Mouse (Mus musculus) liver, embryonic 14.5 days (tissue): ENCODE measurements around the gene Lsamp. TPM values are rescaled to one million over a fixed set of nuclear protein-coding genes. Genes with fewer than 3 reads are reported as not detected.

Source experiments
- ATAC-seq: fragments of 200-750 bp; cut with Nextera tagmentation; 2 replicates; pipeline ENCODE4 v1.8.0; 2017; ENCODE audit warnings: moderate number of reproducible peaks, mild to moderate bottlenecking, moderate library complexity; ENCODE audit not compliant: insufficient read depth
- DNase-seq, 3 experiments: peaks; one replicate each; pipeline ENCODE4 v3.0.0-alpha.2; 2012 to 2013; ENCODE audit warnings: low read depth in 3 of 3, low spot score in 3 of 3
- H3K27ac ChIP-seq: fragments of 300-500 bp; sonication (generic); 2 replicates; pipeline ENCODE4 v1.5.1; 2014; ENCODE audit warnings: moderate library complexity, mild to moderate bottlenecking, control low read depth, inconsistent platforms
- H3K27me3 ChIP-seq: fragments of 300-500 bp; sonication (generic); 2 replicates; pipeline ENCODE4 v1.6.1; 2014; ENCODE audit warnings: mild to moderate bottlenecking, low read length, moderate library complexity; ENCODE audit not compliant: control insufficient read depth, insufficient read depth
- H3K36me3 ChIP-seq: fragments of 300-500 bp; sonication (generic); replicated peaks from 2 replicates; pipeline ENCODE4 v1.6.1; 2014; ENCODE audit warnings: low read depth; ENCODE audit not compliant: control insufficient read depth, insufficient read depth
- H3K4me1 ChIP-seq, 2 experiments: fragments of 200-500 bp in 1 of 2; fragments of 300-500 bp in 1 of 2; sonication (generic) in 1 of 2; replicated peaks; 2 replicates each; pipeline ENCODE4 v1.6.1; 2012 to 2014; ENCODE audit warnings: antibody characterized with exemption in 1 of 2, inconsistent platforms in 1 of 2, low read length in 1 of 2; ENCODE audit not compliant: control insufficient read depth in 2 of 2, insufficient read depth in 2 of 2
- H3K4me2 ChIP-seq: fragments of 300-500 bp; sonication (generic); 2 replicates; pipeline ENCODE4 v1.6.1; 2014; ENCODE audit warnings: low read depth, mild to moderate bottlenecking, control low read depth, moderate library complexity
- H3K4me3 ChIP-seq, 2 experiments: fragments of 200-500 bp in 1 of 2; fragments of 300-500 bp in 1 of 2; sonication (generic) in 1 of 2; 2 replicates each; pipeline ENCODE4 v1.5.1; 2012 to 2014; ENCODE audit warnings: low read depth in 2 of 2, low read length in 2 of 2, mild to moderate bottlenecking in 2 of 2, control low read depth in 1 of 2, inconsistent platforms in 1 of 2, moderate library complexity in 1 of 2; ENCODE audit not compliant: insufficient read depth in 1 of 2
- H3K9ac ChIP-seq: fragments of 300-500 bp; sonication (generic); replicated peaks from 2 replicates; pipeline ENCODE4 v1.6.1; 2014; ENCODE audit warnings: mild to moderate bottlenecking, control low read depth, moderate library complexity
- H3K9me3 ChIP-seq: fragments of 300-500 bp; sonication (generic); 2 replicates; pipeline ENCODE4 v1.6.1; 2016; ENCODE audit warnings: low read length, mixed read lengths; ENCODE audit not compliant: control insufficient read depth
- CTCF ChIP-seq: IDR thresholded peaks from 2 replicates; pipeline ENCODE4 v1.5.1; 2016; ENCODE audit warnings: antibody characterized with exemption, low read depth, control low read depth
- EP300 ChIP-seq: IDR thresholded peaks from 2 replicates; pipeline ENCODE4 v1.6.1; 2016; ENCODE audit warnings: antibody characterized with exemption, low read depth
- WGBS: fragments of 180-500 bp; shearing (Covaris S2); extraction: QIAGEN DNeasy Blood & Tissue Kit; methylation state at CpG from one replicate; pipeline ENCODE4 v1.1.7; 2014; ENCODE audit not compliant: insufficient replicate concordance; 5-methylcytosine and 5-hydroxymethylcytosine counted together
- polyA plus RNA-seq, 2 experiments: library from polyadenylated mRNA; depleted of rRNA in 1 of 2; stranded (reverse) in 1 of 2; unstranded in 1 of 2; fragments of >200 nt; fragmentation: Nextera tagmentation in 1 of 2; extraction: Ambion mirVana in 1 of 2; gene quantifications; 2 replicates each; pipeline versions ENCODE4 v1.2.1 to v1.2.3; 2012 to 2014

The Lsamp gene
- polyA plus RNA-seq, 2 experiments = 0.03 to 0.06 TPM

DNA sequence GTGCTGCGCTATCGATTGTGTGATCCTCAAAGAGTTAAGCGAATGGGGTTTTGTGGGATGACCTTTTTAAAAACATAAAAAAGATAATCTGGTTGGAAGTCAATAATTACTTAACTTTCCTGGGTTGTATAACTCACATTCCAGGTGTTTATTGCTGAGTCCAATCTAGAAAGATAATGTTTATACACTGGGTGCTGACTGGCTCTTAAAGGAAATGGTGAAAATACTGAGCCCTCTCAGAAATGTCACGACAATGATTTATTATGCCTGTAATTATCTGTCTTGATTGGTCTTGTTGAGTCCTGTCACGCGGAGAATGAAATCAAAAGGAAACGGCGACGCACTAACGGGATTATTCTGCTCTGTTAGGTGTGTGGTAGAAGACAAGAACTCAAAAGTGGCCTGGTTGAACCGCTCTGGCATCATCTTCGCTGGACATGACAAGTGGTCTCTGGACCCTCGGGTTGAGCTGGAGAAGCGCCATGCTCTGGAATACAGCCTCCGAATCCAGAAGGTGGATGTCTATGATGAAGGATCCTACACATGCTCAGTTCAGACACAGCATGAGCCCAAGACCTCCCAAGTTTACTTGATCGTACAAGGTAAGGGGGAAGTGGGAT is 1904.5 kb downstream of the Lsamp start:
- DNase-seq (no peak), ATAC-seq (no peak)
- no peak overlapping the region for H3K27ac ChIP-seq
- H3K9me3 ChIP-seq = no peaks in the 10 kb centered on the region
- no peaks in the 10 kb centered on the region for H3K4me1 ChIP-seq
- H3K27me3 ChIP-seq = no peaks in the 10 kb centered on the region
- no peak overlapping the region for H3K9ac ChIP-seq
- no peak overlapping the region for H3K4me2 ChIP-seq
- no peak overlapping the region for H3K4me3 ChIP-seq
- H3K36me3 ChIP-seq = no peaks in the 10 kb centered on the region
- TF ChIP-seq EP300 (no peak), CTCF (no peak)
- 75% methylated on average over 16 of the region's 16 CpGs for WGBS

- no peak overlapping the region for H3K4me3 ChIP-seq
- WGBS = 24% methylated on average over 2 of the region's 2 CpGs
These were observed 1916.6 kb downstream of the Lsamp start for GRCm38 (mm10) chr16:41900783-41901182.

DNA sequence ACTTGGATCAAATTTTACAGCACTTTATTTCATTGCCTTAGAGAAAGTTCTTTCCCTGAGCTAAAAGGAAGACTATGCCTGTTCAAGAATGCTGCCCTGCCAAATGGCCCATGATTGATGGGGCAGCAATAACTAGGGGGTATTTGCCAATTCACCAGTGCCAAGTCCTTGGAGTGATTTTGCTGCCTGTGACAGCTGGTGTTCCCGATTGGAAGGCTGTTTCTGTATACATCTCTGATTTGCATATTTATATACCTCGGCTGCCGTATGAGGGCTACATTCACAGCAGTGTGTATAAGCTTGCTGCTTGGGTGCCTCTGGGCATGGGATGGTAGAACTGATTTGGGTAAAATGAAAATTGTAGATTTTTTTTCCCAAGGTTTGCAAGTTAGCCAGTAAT is 1919.5 kb downstream of the Lsamp start:
- 46% methylated on average over 3 of the region's 3 CpGs for WGBS
- TF ChIP-seq CTCF (no peak), EP300 (no peak)
- Histone ChIP-seq H3K27me3 (no peaks in the 10 kb centered on the region), H3K9ac (no peak overlapping the region), H3K36me3 (no peaks in the 10 kb centered on the region), H3K9me3 (no peaks in the 10 kb centered on the region), H3K27ac (no peak overlapping the region), H3K4me2 (no peak overlapping the region), H3K4me1 (no peaks in the 10 kb centered on the region), H3K4me3 (no peak overlapping the region)
- DNase-seq (no peak), ATAC-seq (no peak)

More at GRCm38 (mm10) chr16:41900783-41901182, 1916.6 kb downstream of the Lsamp start:
- no peak for DNase-seq
- H3K4me2 ChIP-seq = no peak overlapping the region
- no peaks in the 10 kb centered on the region for H3K9me3 ChIP-seq
- no peaks in the 10 kb centered on the region for H3K4me1 ChIP-seq
- no peak overlapping the region for H3K9ac ChIP-seq
- no peak overlapping the region for H3K27ac ChIP-seq
- no peak for ATAC-seq
- no peaks in the 10 kb centered on the region for H3K36me3 ChIP-seq
- no peak for TF ChIP-seq EP300
- no peak for TF ChIP-seq CTCF
- no peaks in the 10 kb centered on the region for H3K27me3 ChIP-seq

GRCm38 (mm10) chr16:41912584-41913193 is 1928.5 kb downstream of the Lsamp start:
- Histone ChIP-seq H3K36me3 (no peaks in the 10 kb centered on the region), H3K27ac (no peak overlapping the region), H3K9me3 (no peaks in the 10 kb centered on the region), H3K4me2 (no peak overlapping the region), H3K9ac (no peak overlapping the region), H3K4me3 (no peak overlapping the region), H3K4me1 (no peaks in the 10 kb centered on the region), H3K27me3 (no peaks in the 10 kb centered on the region)
- TF ChIP-seq CTCF (no peak), EP300 (no peak)
- DNase-seq = no peak
- no peak for ATAC-seq
- 59% methylated on average over 4 of the region's 4 CpGs for WGBS

DNA sequence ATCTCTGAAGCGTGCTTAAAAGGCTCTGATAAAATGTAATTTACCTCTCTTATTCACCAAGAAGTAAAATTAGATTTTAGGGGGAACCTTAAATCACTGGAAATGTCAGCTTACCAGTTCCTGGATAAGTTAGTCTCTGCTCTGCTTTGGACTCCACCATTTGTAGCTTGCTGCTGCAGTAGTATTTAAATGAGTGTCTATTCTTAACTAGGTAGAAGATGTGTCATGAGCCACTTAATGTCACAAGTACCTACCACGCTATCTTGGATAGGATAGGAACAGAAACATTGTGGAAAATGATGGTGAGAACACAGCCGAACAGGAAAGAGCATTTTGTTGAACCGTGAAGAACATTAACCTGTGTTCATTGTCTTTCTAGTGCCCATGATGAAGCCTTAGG is 1929.2 kb downstream of the Lsamp start:
- H3K9me3 ChIP-seq = no peaks in the 10 kb centered on the region
- 57% methylated on average over 4 of the region's 4 CpGs for WGBS
- no peak for TF ChIP-seq EP300
- TF ChIP-seq CTCF = no peak
- no peak for DNase-seq
- no peaks in the 10 kb centered on the region for H3K36me3 ChIP-seq
- no peaks in the 10 kb centered on the region for H3K4me1 ChIP-seq
- ATAC-seq = no peak
- no peak overlapping the region for H3K4me2 ChIP-seq
- H3K27ac ChIP-seq = no peak overlapping the region
- H3K27me3 ChIP-seq = no peaks in the 10 kb centered on the region
- no peak overlapping the region for H3K4me3 ChIP-seq
- H3K9ac ChIP-seq = no peak overlapping the region
